Mouse (Mus musculus) granulocyte monocyte progenitor cell, adult 5-6 weeks (primary cell): Measurements from ENCODE around the gene S100a6. TPM values are rescaled to one million over a fixed set of nuclear protein-coding genes. Genes with fewer than 3 reads are reported as not detected.

Experiments
- ATAC-seq: replicated peaks from 2 replicates; pipeline ENCODE4 v1.8.0; 2016; ENCODE audit warnings: mild to moderate bottlenecking, moderate TSS enrichment, inconsistent platforms; ENCODE audit not compliant: poor library complexity, severe bottlenecking
- total RNA-seq, 2 experiments: library from RNA; stranded (forward) in 1 of 2; stranded (reverse) in 1 of 2; fragments of 200-712, 200-1000 nt in 1 of 2; fragments of >200 nt in 1 of 2; fragmentation: Nextera tagmentation in 1 of 2; gene quantifications; 2 replicates each; pipeline ENCODE4 v1.2.3; 2014 to 2017

S100a6 gene
- total RNA-seq, 2 experiments from 2014 or later = 13.0 to 13.4 TPM

GRCm38 (mm10) chr3:90600036-90600435, 12.6 kb upstream of the S100a6 start:
- no peak for ATAC-seq

GRCm38 (mm10) chr3:90600458-90601195, 12.1 kb upstream of the S100a6 start:
- ATAC-seq = no peak

- no peak for ATAC-seq
Observed at GRCm38 (mm10) chr3:90601486-90602110, 11.1 kb upstream of the S100a6 start, which contains the start of gene Gm42674. Gene Gm42674, plus strand, starts transcription at chr3:90601904.

- peak; percentile 62 for ATAC-seq
Observed at GRCm38 (mm10) chr3:90603623-90604022, 9.1 kb upstream of the S100a6 start, which contains the start of gene S100a4. Gene S100a4, plus strand, starts transcription at chr3:90603771.

GRCm38 (mm10) chr3:90604416-90604815, 8.3 kb upstream of the S100a6 start:
- ATAC-seq = peak; percentile 65

- peak; percentile 4; the same call in 1 of the 2 replicates for ATAC-seq
Observed at GRCm38 (mm10) chr3:90605049-90605448, 7.6 kb upstream of the S100a6 start.

- no peak for ATAC-seq
Observed at GRCm38 (mm10) chr3:90605736-90606135, 6.9 kb upstream of the S100a6 start.

GRCm38 (mm10) chr3:90606185-90606584, 6.5 kb upstream of the S100a6 start:
- ATAC-seq = no peak

- no peak for ATAC-seq
Observed at GRCm38 (mm10) chr3:90607361-90607760, 5.3 kb upstream of the S100a6 start.

GRCm38 (mm10) chr3:90608223-90608622, 4.5 kb upstream of the S100a6 start, which contains the start of gene S100a5:
Gene S100a5, plus strand, starts transcription at chr3:90608523.
- no peak for ATAC-seq

GRCm38 (mm10) chr3:90609102-90609501, 3.6 kb upstream of the S100a6 start:
- ATAC-seq = no peak

- no peak for ATAC-seq
Observed at GRCm38 (mm10) chr3:90611494-90611893, 1.2 kb upstream of the S100a6 start.

GRCm38 (mm10) chr3:90612061-90612460, 621 bp upstream of the S100a6 start:
- peak; percentile 50 for ATAC-seq

- peak; percentile 15; the same call in 1 of the 2 replicates for ATAC-seq
Observed at GRCm38 (mm10) chr3:90613461-90614147, 922 bp downstream of the S100a6 start.

GRCm38 (mm10) chr3:90614148-90614530, 1.5 kb downstream of the S100a6 start:
- ATAC-seq = no peak

- no peak for ATAC-seq
Observed at GRCm38 (mm10) chr3:90614611-90615251, 2.0 kb downstream of the S100a6 start.

- ATAC-seq = peak; percentile 63
Observed at GRCm38 (mm10) chr3:90615415-90615814, 2.7 kb downstream of the S100a6 start.

- no peak for ATAC-seq
Observed at GRCm38 (mm10) chr3:90615911-90616310, 3.2 kb downstream of the S100a6 start.

- ATAC-seq = peak; percentile 43
Observed at GRCm38 (mm10) chr3:90617586-90617985, 4.9 kb downstream of the S100a6 start.

- peak; percentile 78 for ATAC-seq
Observed at GRCm38 (mm10) chr3:90621552-90621951, 8.9 kb downstream of the S100a6 start.
